Mouse (Mus musculus) midbrain, embryonic 16.5 days (tissue): ENCODE data around the gene Clec2d. TPM values are rescaled to one million over a fixed set of nuclear protein-coding genes. Genes with fewer than 3 reads are reported as not detected.

Experiments used
- ATAC-seq: fragments of 200-750 bp; cut with Nextera tagmentation; 2 replicates; pipeline ENCODE4 v1.8.0; 2017; ENCODE audit warnings: moderate TSS enrichment
- H3K27ac ChIP-seq: fragments of 300-500 bp; sonication (generic); 2 replicates; pipeline ENCODE4 v1.5.1; 2014; ENCODE audit warnings: mild to moderate bottlenecking, low read length, mixed read lengths
- H3K27me3 ChIP-seq: fragments of 300-500 bp; sonication (generic); 2 replicates; pipeline ENCODE4 v1.6.1; 2014; ENCODE audit warnings: low read depth, low read length, mixed read lengths; ENCODE audit not compliant: control insufficient read depth, insufficient read depth
- H3K36me3 ChIP-seq: fragments of 300-500 bp; sonication (generic); 2 replicates; pipeline ENCODE4 v1.6.1; 2014; ENCODE audit warnings: mild to moderate bottlenecking, low read length, moderate library complexity, mixed read lengths; ENCODE audit not compliant: control insufficient read depth, insufficient read depth
- H3K4me1 ChIP-seq: fragments of 300-500 bp; sonication (generic); 2 replicates; pipeline ENCODE4 v1.6.1; 2014; ENCODE audit warnings: mild to moderate bottlenecking, low read length, mixed read lengths; ENCODE audit not compliant: control insufficient read depth, insufficient read depth
- H3K4me2 ChIP-seq: fragments of 300-500 bp; sonication (generic); 2 replicates; pipeline ENCODE4 v1.6.1; 2014; ENCODE audit warnings: mild to moderate bottlenecking, low read length, mixed read lengths
- H3K4me3 ChIP-seq: fragments of 300-500 bp; sonication (generic); 2 replicates; pipeline ENCODE4 v1.5.1; 2014; ENCODE audit warnings: low read depth, mild to moderate bottlenecking, low read length, moderate library complexity, mixed read lengths
- H3K9ac ChIP-seq: fragments of 300-500 bp; sonication (generic); 2 replicates; pipeline ENCODE4 v1.6.1; 2014; ENCODE audit warnings: low read depth, low read length, mixed read lengths
- H3K9me3 ChIP-seq: fragments of 300-500 bp; sonication (generic); replicated peaks from 2 replicates; pipeline ENCODE4 v1.6.1; 2014; ENCODE audit warnings: mild to moderate bottlenecking, low read length, mixed read lengths; ENCODE audit not compliant: control insufficient read depth, poor library complexity, severe bottlenecking
- WGBS: fragments of 180-500 bp; shearing (Covaris S2); extraction: QIAGEN DNeasy Blood & Tissue Kit; methylation state at CpG from one replicate; pipeline ENCODE4 v1.1.7; 2014; 5-methylcytosine and 5-hydroxymethylcytosine counted together
- polyA plus RNA-seq: library from polyadenylated mRNA; unstranded; fragments of >200 nt; fragmentation: Nextera tagmentation; extraction: Ambion mirVana; gene quantifications from 2 replicates; pipeline ENCODE4 v1.2.1, GENCODE M21; 2015

Gene Clec2d
- polyA plus RNA-seq, 1 experiment from 2014 or later, result not detected

GRCm38 (mm10) chr6:129215886-129216637 is 35.6 kb downstream of the Clec2d start:
- no peak overlapping the region for H3K4me2 ChIP-seq
- H3K9ac ChIP-seq, result no peak overlapping the region
- no peak overlapping the region for H3K27ac ChIP-seq
- no peaks in the 10 kb centered on the region for H3K4me1 ChIP-seq
- H3K9me3 ChIP-seq, result no peaks in the 10 kb centered on the region
- no peaks in the 10 kb centered on the region for H3K27me3 ChIP-seq
- H3K36me3 ChIP-seq, result no peaks in the 10 kb centered on the region
- no peak for ATAC-seq
- 90% methylated on average over 7 of the region's 7 CpGs for WGBS
- H3K4me3 ChIP-seq, result no peak overlapping the region

GRCm38 (mm10) chr6:129216721-129217230 is 36.4 kb downstream of the Clec2d start:
- H3K36me3 ChIP-seq, result no peaks in the 10 kb centered on the region
- H3K27ac ChIP-seq, result no peak overlapping the region
- no peaks in the 10 kb centered on the region for H3K4me1 ChIP-seq
- no peak overlapping the region for H3K4me2 ChIP-seq
- no peaks in the 10 kb centered on the region for H3K9me3 ChIP-seq
- H3K9ac ChIP-seq, result no peak overlapping the region
- H3K4me3 ChIP-seq, result no peak overlapping the region
- ATAC-seq, result no peak
- H3K27me3 ChIP-seq, result no peaks in the 10 kb centered on the region
- WGBS, result 82% methylated on average over 3 of the region's 3 CpGs

- no peak overlapping the region for H3K27ac ChIP-seq
- no peak overlapping the region for H3K4me3 ChIP-seq
- no peaks in the 10 kb centered on the region for H3K9me3 ChIP-seq
- no peaks in the 10 kb centered on the region for H3K27me3 ChIP-seq
- H3K9ac ChIP-seq, result no peak overlapping the region
- no peak overlapping the region for H3K4me2 ChIP-seq
- no peaks in the 10 kb centered on the region for H3K4me1 ChIP-seq
- 88% methylated on average over 5 of the region's 5 CpGs for WGBS
- ATAC-seq, result no peak
- no peaks in the 10 kb centered on the region for H3K36me3 ChIP-seq
Measured at GRCm38 (mm10) chr6:129218191-129218696, 37.8 kb downstream of the Clec2d start.

GRCm38 (mm10) chr6:129219897-129220517 is 39.6 kb downstream of the Clec2d start:
- Histone ChIP-seq H3K9me3 (no peaks in the 10 kb centered on the region), H3K36me3 (no peaks in the 10 kb centered on the region), H3K27ac (no peak overlapping the region), H3K9ac (no peak overlapping the region), H3K4me2 (no peak overlapping the region), H3K4me3 (no peak overlapping the region), H3K4me1 (no peaks in the 10 kb centered on the region), H3K27me3 (no peaks in the 10 kb centered on the region)
- 87% methylated on average over 3 of the region's 3 CpGs for WGBS
- ATAC-seq, result no peak

GRCm38 (mm10) chr6:129221053-129221452 is 40.6 kb downstream of the Clec2d start:
- H3K4me3 ChIP-seq, result no peak overlapping the region
- H3K9ac ChIP-seq, result no peak overlapping the region
- no peak for ATAC-seq
- no peak overlapping the region for H3K4me2 ChIP-seq
- no peaks in the 10 kb centered on the region for H3K9me3 ChIP-seq
- no peaks in the 10 kb centered on the region for H3K36me3 ChIP-seq
- no peak overlapping the region for H3K27ac ChIP-seq
- H3K27me3 ChIP-seq, result no peaks in the 10 kb centered on the region
- no peaks in the 10 kb centered on the region for H3K4me1 ChIP-seq
- 98% methylated on average over 1 of the region's 1 CpGs for WGBS

- Histone ChIP-seq H3K4me1 (no peaks in the 10 kb centered on the region), H3K36me3 (no peaks in the 10 kb centered on the region), H3K27me3 (no peaks in the 10 kb centered on the region), H3K4me3 (no peak overlapping the region), H3K4me2 (no peak overlapping the region), H3K9ac (no peak overlapping the region), H3K9me3 (no peaks in the 10 kb centered on the region), H3K27ac (no peak overlapping the region)
- no peak for ATAC-seq
- WGBS, result 93% methylated on average over 3 of the region's 3 CpGs
Measured at GRCm38 (mm10) chr6:129222188-129222800, 41.9 kb downstream of the Clec2d start.

GRCm38 (mm10) chr6:129223611-129224010 is 43.2 kb downstream of the Clec2d start:
- WGBS, result 75% methylated on average over 2 of the region's 2 CpGs
- no peak overlapping the region for H3K4me3 ChIP-seq

GRCm38 (mm10) chr6:129224090-129224489 is 43.7 kb downstream of the Clec2d start:
- H3K4me2 ChIP-seq, result no peak overlapping the region
- H3K9me3 ChIP-seq, result no peaks in the 10 kb centered on the region
- H3K27me3 ChIP-seq, result no peaks in the 10 kb centered on the region
- H3K4me1 ChIP-seq, result no peaks in the 10 kb centered on the region
- WGBS, result 82% methylated on average over 1 of the region's 1 CpGs
- no peaks in the 10 kb centered on the region for H3K36me3 ChIP-seq
- no peak for ATAC-seq
- H3K4me3 ChIP-seq, result no peak overlapping the region
- no peak overlapping the region for H3K27ac ChIP-seq
- no peak overlapping the region for H3K9ac ChIP-seq

More at GRCm38 (mm10) chr6:129223611-129224010, 43.2 kb downstream of the Clec2d start:
- ATAC-seq, result no peak
- Histone ChIP-seq H3K36me3 (no peaks in the 10 kb centered on the region), H3K4me2 (no peak overlapping the region), H3K4me1 (no peaks in the 10 kb centered on the region), H3K9me3 (no peaks in the 10 kb centered on the region), H3K27ac (no peak overlapping the region), H3K27me3 (no peaks in the 10 kb centered on the region), H3K9ac (no peak overlapping the region)

GRCm38 (mm10) chr6:129225078-129225477 is 44.7 kb downstream of the Clec2d start:
- WGBS, result 81% methylated on average over 2 of the region's 2 CpGs
- Histone ChIP-seq H3K4me2 (no peak overlapping the region), H3K9ac (no peak overlapping the region), H3K4me3 (no peak overlapping the region), H3K27ac (no peak overlapping the region), H3K27me3 (no peaks in the 10 kb centered on the region), H3K36me3 (no peaks in the 10 kb centered on the region), H3K4me1 (no peaks in the 10 kb centered on the region), H3K9me3 (no peaks in the 10 kb centered on the region)
- no peak for ATAC-seq
